Mouse (Mus musculus): ENCODE measurements around the gene Pfn1.

DNA sequence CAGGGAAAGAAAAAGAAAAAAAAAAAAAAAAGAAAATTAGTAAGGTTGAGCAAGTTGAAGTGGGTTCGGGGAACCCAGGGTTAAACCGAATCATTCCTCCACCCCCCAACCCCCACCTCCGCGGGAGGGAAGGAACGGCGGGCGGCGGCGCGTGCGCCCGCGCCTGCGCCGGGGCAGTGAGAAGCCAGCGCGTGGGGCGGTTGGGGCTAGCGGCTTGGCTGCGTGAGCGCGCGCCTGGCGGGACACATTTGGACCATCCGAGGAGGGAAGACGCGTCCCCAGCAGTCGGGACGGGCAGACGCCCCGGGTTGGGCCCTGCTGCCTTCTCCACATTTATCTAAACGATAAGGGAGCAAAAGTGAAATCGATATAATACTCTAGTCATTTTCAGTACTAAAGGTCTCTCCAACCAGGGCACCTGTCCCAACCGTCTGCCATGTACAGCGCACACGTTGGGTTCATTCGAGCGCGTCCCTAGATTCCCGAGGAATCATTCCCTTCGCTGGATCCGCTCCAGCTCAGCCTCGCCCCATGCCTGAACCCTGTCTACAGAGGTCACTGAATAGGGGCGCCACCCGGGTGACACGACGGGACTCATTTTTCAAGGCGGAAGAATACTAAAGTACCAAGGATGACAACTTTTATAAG lies 603 bp upstream of the Pfn1 start:
- no peak for TF ChIP-seq CTCF (IDR thresholded peaks at IDR 0.05; ENCODE audit: low read depth, low read length)
- TF ChIP-seq POLR2A (IDR thresholded peaks at IDR 0.05; ENCODE audit: insufficient read depth, low read length) = no peak

Measured in ES-Bruce4 (cell line).